In genomic region chr6:10970587-10971138, GRCm38 (mm10) we compare ENCODE assay signal across 8 mouse cellular contexts.
DNase-seq lines count a peak whose midpoint lies in the region; ATAC-seq and TF ChIP-seq lines count a peak whose summit lies in the region.
"Had no signal": no experiment of that assay in that cellular context is flagged by ENCODE, and none has a peak within 500 bp of the region (broad histone marks: within the 10 kb centered on the region; RNA-seq: fewer than 3 reads in every experiment).

No protein-coding gene starts in this region.

- H3K4me2 ChIP-seq in hindbrain, embryonic 11.5 days (replicated peaks; ENCODE audit: low read depth, low read length): no peak overlapping the region; the same call in 1 of the 2 replicates

- no peak for TF ChIP-seq CTCF in olfactory bulb, adult 2 months (IDR thresholded peaks at IDR 0.05; ENCODE audit: insufficient read depth, low read depth, low read length)

- peak; percentile 73 for ATAC-seq in hindbrain, embryonic 11.5 days (ENCODE audit: low FRiP score)

- H3K9ac ChIP-seq in hindbrain, embryonic 11.5 days (ENCODE audit: low read depth, low read length): peak overlapping the region; percentile 36

- no peaks in the 10 kb centered on the region for H3K27me3 ChIP-seq in hindbrain, embryonic 11.5 days (ENCODE audit: control insufficient read depth, insufficient read depth, low read length)

- H3K4me1 ChIP-seq in hindbrain, embryonic 11.5 days (replicated peaks; ENCODE audit: control insufficient read depth, insufficient read depth, low read length): no peaks in the 10 kb centered on the region
- peaks cover 3% of the 10 kb centered on the region for H3K4me1 ChIP-seq in olfactory bulb, adult 2 months (ENCODE audit: control insufficient read depth, insufficient read depth, low read length)

- H3K27ac ChIP-seq in hindbrain, embryonic 11.5 days (ENCODE audit: low read depth, low read length): peak overlapping the region; percentile 79
- peak overlapping the region; percentile 69 for H3K27ac ChIP-seq in olfactory bulb, adult 2 months (ENCODE audit: insufficient read depth, low read depth, low read length)
- H3K27ac ChIP-seq: macrophage had no signal

- H3K9me3 ChIP-seq in hindbrain, embryonic 11.5 days (ENCODE audit: control insufficient read depth, low read length): no peaks in the 10 kb centered on the region

- H3K36me3 ChIP-seq in hindbrain, embryonic 11.5 days (ENCODE audit: control insufficient read depth, insufficient read depth, low read length): no peaks in the 10 kb centered on the region

- DNase-seq in brain, embryonic 18.5 days (ENCODE audit: low read depth, low spot score): peak; percentile 60
- peak; percentile 20 to 47 for DNase-seq in cerebellum, postnatal 4 days (ENCODE audit: low spot score in 2 of 2)
- peak; percentile 57 for DNase-seq in hindbrain, embryonic 11.5 days (ENCODE audit: low spot score)
- peak; percentile 4 to 27 for DNase-seq in left cerebral cortex, adult 8-10 months (ENCODE audit: low spot score in 2 of 2)
- no peak for DNase-seq in heart, postnatal 4 days
- no peak for DNase-seq in heart, adult 18-20 months

- H3K4me3 ChIP-seq in hindbrain, embryonic 11.5 days (ENCODE audit: low read depth, low read length): no peak overlapping the region
- H3K4me3 ChIP-seq in olfactory bulb, adult 2 months (ENCODE audit: insufficient read depth, low read depth, low read length): no peak overlapping the region

- 12% methylated on average over 11 of the region's 11 CpGs for WGBS in hindbrain, embryonic 11.5 days
- 21% methylated on average over 11 of the region's 11 CpGs for WGBS in olfactory bulb, adult 2 months

- no peak for TF ChIP-seq POLR2A in olfactory bulb, adult 2 months (IDR thresholded peaks at IDR 0.05; ENCODE audit: insufficient read depth, low read depth, low read length)

Comparison
In these comparisons a context has a peak if more than half of its experiments do, and no peak if none do; other contexts are left out.
1. DNase-seq: peak in brain, embryonic 18.5 days (single experiment), cerebellum, postnatal 4 days (2 of 2), hindbrain, embryonic 11.5 days (single experiment) and left cerebral cortex, adult 8-10 months (2 of 2); none in heart, postnatal 4 days (single experiment) and heart, adult 18-20 months (0 of 2).